Mouse (Mus musculus): ENCODE measurements around the gene Ckmt1. TPM values are rescaled to one million over a fixed set of nuclear protein-coding genes. Genes with fewer than 3 reads are reported as not detected.
"Not testable (repeated sequence)": the region's sequence is repeated elsewhere in the genome, so short reads cannot be mapped to it uniquely, and the experiment has no call there.

Ckmt1 gene
- polyA plus RNA-seq (2012; rRNA removed), result 224 and 248 TPM in 2 replicates

GRCm38 (mm10) chr2:121357494-121357893, at the start of gene Ckmt1:
Gene Ckmt1 (plus strand): TSS chr2:121357714.
- DNase-seq (ENCODE audit: extremely low spot score in 1 of 2, low spot score in 1 of 2), result no peak

- no peak for DNase-seq (ENCODE audit: extremely low spot score in 1 of 2, low spot score in 1 of 2)
Measured at GRCm38 (mm10) chr2:121308997-121309416, 48.5 kb upstream of the Ckmt1 start.

GRCm38 (mm10) chr2:121316278-121316677, 41.2 kb upstream of the Ckmt1 start:
- no peak for DNase-seq (ENCODE audit: extremely low spot score in 1 of 2, low spot score in 1 of 2)

- DNase-seq (ENCODE audit: extremely low spot score in 1 of 2, low spot score in 1 of 2), result no peak
Measured at GRCm38 (mm10) chr2:121323041-121323440, 34.5 kb upstream of the Ckmt1 start.

GRCm38 (mm10) chr2:121323693-121324470, 33.6 kb upstream of the Ckmt1 start:
- DNase-seq (ENCODE audit: extremely low spot score in 1 of 2, low spot score in 1 of 2), result no peak

- no peak for DNase-seq (ENCODE audit: extremely low spot score in 1 of 2, low spot score in 1 of 2)
Measured at GRCm38 (mm10) chr2:121329492-121329891, 28.0 kb upstream of the Ckmt1 start.

- DNase-seq (ENCODE audit: extremely low spot score in 1 of 2, low spot score in 1 of 2), result no peak
Measured at GRCm38 (mm10) chr2:121339057-121339456, 18.5 kb upstream of the Ckmt1 start.

GRCm38 (mm10) chr2:121353156-121353555, 4.4 kb upstream of the Ckmt1 start:
- DNase-seq (ENCODE audit: extremely low spot score in 1 of 2, low spot score in 1 of 2), result no peak

GRCm38 (mm10) chr2:121354378-121354777, 3.1 kb upstream of the Ckmt1 start:
- DNase-seq (ENCODE audit: extremely low spot score in 1 of 2, low spot score in 1 of 2), result peak in 1 of 2 experiments; percentile 31

- peak; percentile 96 to 99 for DNase-seq (ENCODE audit: extremely low spot score in 1 of 2, low spot score in 1 of 2)
Measured at GRCm38 (mm10) chr2:121354820-121355592, 2.5 kb upstream of the Ckmt1 start, which contains the start of gene Ppip5k1. Gene Ppip5k1 (minus strand): TSS chr2:121355396.

- DNase-seq (ENCODE audit: extremely low spot score in 1 of 2, low spot score in 1 of 2), result no peak
Measured at GRCm38 (mm10) chr2:121357961-121358360, 447 bp downstream of the Ckmt1 start.

- DNase-seq (ENCODE audit: extremely low spot score in 1 of 2, low spot score in 1 of 2), result peak; percentile 79 to 92
Measured at GRCm38 (mm10) chr2:121358381-121358780, 867 bp downstream of the Ckmt1 start.

GRCm38 (mm10) chr2:121359461-121359860, 1.9 kb downstream of the Ckmt1 start:
- no peak for DNase-seq (ENCODE audit: extremely low spot score in 1 of 2, low spot score in 1 of 2)

GRCm38 (mm10) chr2:121363656-121364055, 6.1 kb downstream of the Ckmt1 start:
- DNase-seq (ENCODE audit: extremely low spot score in 1 of 2, low spot score in 1 of 2), result peak in 1 of 2 experiments; percentile 57

- DNase-seq (ENCODE audit: extremely low spot score in 1 of 2, low spot score in 1 of 2), result no peak
Measured at GRCm38 (mm10) chr2:121368831-121369230, 11.3 kb downstream of the Ckmt1 start.

GRCm38 (mm10) chr2:121370921-121371320, 13.4 kb downstream of the Ckmt1 start:
- DNase-seq (ENCODE audit: extremely low spot score in 1 of 2, low spot score in 1 of 2), result no peak

- DNase-seq (ENCODE audit: extremely low spot score in 1 of 2, low spot score in 1 of 2), result no peak
Measured at GRCm38 (mm10) chr2:121372266-121372665, 14.8 kb downstream of the Ckmt1 start.

GRCm38 (mm10) chr2:121374766-121375165, 17.3 kb downstream of the Ckmt1 start:
- no peak for DNase-seq (ENCODE audit: extremely low spot score in 1 of 2, low spot score in 1 of 2)

- not testable (repeated sequence) for DNase-seq (ENCODE audit: extremely low spot score in 1 of 2, low spot score in 1 of 2)
Measured at GRCm38 (mm10) chr2:121386961-121387575, 29.6 kb downstream of the Ckmt1 start, which contains the start of gene Strc. Gene Strc (minus strand): TSS chr2:121387168.

GRCm38 (mm10) chr2:121396624-121397023, 39.1 kb downstream of the Ckmt1 start:
- peak; percentile 25 to 97 for DNase-seq (ENCODE audit: extremely low spot score in 1 of 2, low spot score in 1 of 2)

- DNase-seq (ENCODE audit: extremely low spot score in 1 of 2, low spot score in 1 of 2), result no peak
Measured at GRCm38 (mm10) chr2:121403296-121403695, 45.8 kb downstream of the Ckmt1 start.
